ENCODE assay signal across 8 mouse cellular contexts in genomic region chr4:105626371-105627320, GRCm38 (mm10).
DNase-seq lines count a peak whose midpoint lies in the region; TF ChIP-seq lines count a peak whose summit lies in the region.
"Had no signal": no experiment of that assay in that cellular context is flagged by ENCODE, and none has a peak within 500 bp of the region (broad histone marks: within the 10 kb centered on the region; RNA-seq: fewer than 3 reads in every experiment).

No protein-coding gene starts in this region.

- WGBS in lung, adult 2 months = 58% methylated on average over 14 of the region's 14 CpGs

- no peak overlapping the region for H3K4me3 ChIP-seq in lung, adult 2 months (replicated peaks; ENCODE audit: extremely low read depth, low read depth, low read length)
- H3K4me3 ChIP-seq: embryonic facial prominence, embryonic 12.5 days had no signal

- 0 out of 2 replicates have a peak, but pooled peaks cover 2% of the 10 kb centered on the region for H3K4me1 ChIP-seq in lung, adult 2 months (ENCODE audit: control insufficient read depth, insufficient read depth, low read length)
- H3K4me1 ChIP-seq: embryonic facial prominence, embryonic 12.5 days had no signal

- no peak for TF ChIP-seq POLR2A in lung, adult 2 months (IDR thresholded peaks at IDR 0.05; ENCODE audit: borderline replicate concordance, extremely low read depth, low read depth, low read length)

- DNase-seq in lung, adult 18-20 months = peak; percentile 53 to 63
- no peak for DNase-seq in lung, adult 2 months
- peak; percentile 10 for DNase-seq in cerebellum, adult 9-11 months
- peak; percentile 42 to 48 for DNase-seq in heart, postnatal 36 days
- DNase-seq in lung, postnatal 4 days = peak; percentile 59 to 87
- DNase-seq in neural tube, embryonic 10.5 days (ENCODE audit: extremely low spot score, low spot score) = no peak
- no peak for DNase-seq in thymus, postnatal 25 days

- intact Hi-C loops in heart, postnatal 36 days (cut with DNase I) = no loop called here

- TF ChIP-seq CTCF in lung, adult 2 months (IDR thresholded peaks at IDR 0.05; ENCODE audit: insufficient read depth, low read length) = no peak

Comparison
In these comparisons a context has a peak if more than half of its experiments do, and no peak if none do; other contexts are left out.
1. DNase-seq: peak in lung, adult 18-20 months (2 of 2), cerebellum, adult 9-11 months (single experiment), heart, postnatal 36 days (2 of 2) and lung, postnatal 4 days (2 of 2); none in lung, adult 2 months (single experiment), neural tube, embryonic 10.5 days (single experiment) and thymus, postnatal 25 days (single experiment).